Mouse (Mus musculus): ENCODE data around the gene Adgrg3.

GRCm38 (mm10) chr8:94994510-94994909 is 23.0 kb upstream of the Adgrg3 start:
- TF ChIP-seq CTCF (IDR thresholded peaks at IDR 0.05; ENCODE audit: low read depth) (no peak), EP300 (IDR thresholded peaks at IDR 0.05; ENCODE audit: low read depth) (no peak)
